Mouse (Mus musculus) cerebellum, adult 8-10 months (tissue): ENCODE measurements around the gene Plscr2.
"Not testable (repeated sequence)": the region's sequence is repeated elsewhere in the genome, so short reads cannot be mapped to it uniquely, and the experiment has no call there.

Source experiments
- DNase-seq: peaks from one replicate; pipeline ENCODE4 v3.0.0; 2022

The Plscr2 gene

GRCm38 (mm10) chr9:92273956-92274762 is 1.2 kb upstream of the Plscr2 start:
- no peak for DNase-seq

DNA sequence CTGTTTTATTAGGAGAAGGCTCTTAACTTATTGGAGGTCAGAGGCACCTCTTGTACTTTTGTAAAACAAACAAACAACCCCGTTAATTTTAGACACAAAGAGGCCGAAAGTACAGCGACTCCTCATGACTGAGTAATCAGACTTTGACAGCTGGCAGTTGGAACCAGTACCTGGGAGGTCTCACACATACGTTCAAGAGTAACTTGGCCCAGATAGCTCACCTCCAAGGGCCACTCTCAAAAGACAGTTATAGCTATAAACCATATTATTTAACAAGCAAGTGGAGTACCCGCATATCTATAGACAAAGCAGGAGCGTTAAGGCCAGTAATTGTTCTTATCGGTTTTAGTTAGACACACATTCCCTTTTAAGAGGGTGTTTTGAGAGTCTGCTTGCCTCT is 958 bp downstream of the Plscr2 start:
- no peak for DNase-seq

- DNase-seq: no peak
Observed at GRCm38 (mm10) chr9:92280048-92280447, 4.6 kb downstream of the Plscr2 start.

- no peak for DNase-seq
Observed at GRCm38 (mm10) chr9:92282563-92283171, 7.3 kb downstream of the Plscr2 start.

DNA sequence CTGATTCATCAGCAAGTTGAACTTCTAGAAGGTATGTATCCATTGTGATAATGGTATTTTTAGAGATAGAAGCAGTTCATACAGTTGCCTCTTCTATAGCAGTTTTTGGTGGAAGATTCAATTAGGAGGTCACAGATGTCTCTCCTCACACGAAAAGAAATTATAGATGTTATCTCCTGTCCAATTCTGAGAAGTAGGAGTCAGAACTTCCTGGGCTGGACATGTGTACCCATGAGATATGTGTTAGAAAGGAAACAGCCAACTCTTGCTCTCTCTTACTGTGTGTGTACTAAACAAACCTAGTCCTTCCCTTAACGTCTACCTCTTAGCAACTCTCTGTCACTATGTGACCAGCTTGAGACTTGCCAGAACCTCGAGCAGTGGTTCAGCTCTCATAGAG is 14.3 kb downstream of the Plscr2 start:
- no peak for DNase-seq

DNA sequence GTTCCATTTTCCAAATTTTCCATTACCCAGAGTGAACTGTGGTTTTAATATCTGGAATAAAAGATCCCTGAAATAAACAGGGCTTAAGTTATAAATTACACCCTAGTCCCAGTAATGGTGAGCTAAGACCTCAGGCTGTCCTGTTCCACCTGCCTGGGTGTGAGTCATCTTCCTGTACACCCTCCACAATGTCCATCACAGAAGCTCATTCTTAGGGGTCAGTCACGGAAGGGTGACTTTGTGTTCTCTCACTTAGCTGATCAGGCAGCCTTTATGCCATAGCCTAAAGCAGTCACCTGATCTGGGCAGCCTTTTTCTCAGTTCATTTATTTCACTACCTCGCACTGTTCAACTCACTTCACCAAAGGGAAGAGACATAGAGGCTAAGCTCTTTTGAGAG is 16.8 kb downstream of the Plscr2 start:
- DNase-seq: no peak

DNA sequence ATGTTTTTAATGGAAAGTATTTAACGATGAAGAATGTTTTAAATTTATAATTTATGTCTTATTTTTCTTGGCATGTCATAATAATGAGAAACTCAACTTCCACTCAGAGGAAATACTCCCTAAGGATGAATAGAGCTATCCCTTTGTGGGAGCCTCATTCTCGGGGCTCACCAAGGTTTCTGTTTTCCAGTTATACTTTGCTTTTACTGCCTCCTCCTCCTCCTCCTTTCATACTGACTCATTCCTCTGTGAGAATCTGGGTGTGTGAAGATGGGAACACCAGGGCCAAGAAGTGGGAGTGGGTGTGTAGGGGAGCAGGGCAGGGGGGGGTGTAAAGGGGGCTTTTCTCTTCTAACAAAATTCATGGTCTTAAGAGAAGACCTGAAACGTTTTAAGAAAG is 17.5 kb downstream of the Plscr2 start:
- no peak for DNase-seq

DNA sequence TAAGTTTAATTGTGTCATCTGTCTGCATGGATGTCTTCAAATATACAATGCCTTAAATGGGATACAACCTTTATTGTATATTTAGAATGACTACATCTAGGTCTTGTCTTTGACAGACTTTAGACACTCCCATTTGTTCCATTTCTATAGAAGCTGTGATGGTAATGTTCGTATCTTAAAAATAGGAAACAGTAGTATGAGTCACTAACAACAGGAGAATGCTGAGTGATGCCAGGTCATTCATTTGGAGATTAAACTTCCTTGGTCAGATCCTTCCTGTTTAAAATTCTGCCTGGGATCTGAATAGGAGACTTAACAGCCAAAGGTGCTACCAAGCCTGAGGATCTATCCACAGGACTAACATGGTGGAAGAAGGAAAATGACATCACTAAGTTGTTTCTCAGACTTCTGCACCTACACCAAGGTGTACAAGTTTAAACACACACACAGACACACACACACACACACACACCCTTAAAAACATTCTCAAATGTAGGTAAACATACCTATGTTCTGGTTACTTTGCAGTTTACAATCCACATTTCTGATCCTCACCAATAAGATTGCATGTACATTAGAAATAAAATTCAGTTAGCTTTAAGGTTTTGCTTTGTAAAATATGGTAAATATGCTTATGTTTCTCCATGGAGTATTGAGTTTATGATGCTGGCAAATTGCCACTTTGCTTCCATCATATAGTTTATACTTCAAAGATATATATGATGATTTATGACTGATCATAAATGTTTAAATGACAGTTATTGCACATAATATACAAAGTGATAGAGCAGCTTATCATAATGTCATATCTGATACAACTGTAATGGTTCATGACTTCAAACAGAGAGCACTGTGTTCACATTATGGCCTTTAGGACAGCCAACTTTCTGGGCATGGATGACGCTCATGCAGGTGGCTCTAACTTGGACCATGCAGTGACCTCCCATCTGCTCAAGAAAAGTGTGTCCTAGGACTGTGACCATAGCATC is 18.5 kb downstream of the Plscr2 start:
- no peak for DNase-seq

DNA sequence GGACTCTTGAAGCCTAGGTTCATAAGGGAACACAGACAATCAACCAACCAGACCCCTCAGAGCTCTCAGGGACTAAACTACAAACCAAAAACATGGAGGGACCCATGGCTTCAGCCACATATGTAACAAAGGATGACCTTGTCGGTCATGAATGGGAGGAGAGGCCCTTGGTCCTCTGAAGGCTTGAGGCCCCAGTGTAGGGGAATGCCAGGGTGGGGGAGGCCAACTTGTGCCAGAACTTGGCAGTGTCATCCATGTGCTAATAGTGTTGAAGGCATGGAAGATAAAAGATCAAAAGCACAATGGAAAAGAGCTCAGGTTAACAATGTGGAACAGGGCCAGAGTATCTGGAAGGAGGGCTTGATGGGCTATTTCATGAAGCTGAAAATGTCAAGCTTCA is 22.9 kb downstream of the Plscr2 start:
- DNase-seq: no peak

GRCm38 (mm10) chr9:92301213-92301612 is 25.8 kb downstream of the Plscr2 start:
- no peak for DNase-seq

- DNase-seq: no peak
Observed at GRCm38 (mm10) chr9:92305075-92305474, 29.7 kb downstream of the Plscr2 start.

DNA sequence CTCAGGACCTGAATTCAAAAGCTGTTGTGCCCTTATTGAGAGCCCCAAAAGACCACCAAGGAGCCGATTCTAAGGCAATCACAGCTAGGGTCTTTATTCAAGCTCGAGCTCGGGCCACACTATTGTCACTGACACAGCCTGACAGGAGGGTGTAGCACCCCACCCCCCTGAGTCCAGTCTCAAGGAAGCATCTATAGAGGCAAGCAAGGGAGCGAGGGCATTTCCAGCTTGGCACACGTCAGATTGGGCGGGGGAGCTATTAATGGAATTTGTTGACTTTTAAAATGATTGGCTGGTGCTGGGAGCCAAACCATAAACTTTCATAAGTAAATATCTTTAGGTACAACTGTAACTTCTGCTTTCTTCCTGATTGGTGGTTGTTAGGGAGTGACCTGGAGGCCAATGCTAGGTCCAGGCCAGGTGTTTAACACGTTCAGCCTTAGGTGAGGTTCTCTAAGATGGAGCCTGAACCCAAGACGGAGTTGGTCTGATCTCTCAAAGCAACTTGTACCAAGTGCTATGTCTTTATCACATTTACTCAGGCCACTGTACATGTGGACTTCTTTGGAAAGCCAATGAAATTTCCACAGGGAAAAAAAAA is 30.3 kb downstream of the Plscr2 start:
- DNase-seq: no peak

DNA sequence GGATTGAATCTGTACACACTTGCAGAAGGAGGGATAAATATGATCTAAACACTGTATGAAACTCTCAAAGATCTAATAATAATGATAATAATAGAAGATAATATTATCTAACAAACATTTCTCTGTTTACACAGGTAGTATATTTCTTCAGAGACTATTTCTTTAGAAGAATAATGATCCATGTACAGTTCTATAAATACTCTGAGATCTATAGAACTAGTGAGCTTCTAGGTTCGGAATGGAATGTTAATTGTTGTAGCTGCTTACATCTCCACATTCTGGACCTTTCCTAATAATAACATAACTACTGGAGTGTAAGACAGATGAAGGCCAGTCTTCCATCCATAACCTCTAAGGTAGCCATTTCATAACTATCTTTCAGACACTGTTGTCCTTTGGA is 33.7 kb downstream of the Plscr2 start, which contains the start of gene 1700057G04Rik:
Gene 1700057G04Rik (plus strand): TSS at position 301 of the 400 bp plus-strand sequence.
- no peak for DNase-seq

GRCm38 (mm10) chr9:92316791-92317190 is 41.4 kb downstream of the Plscr2 start:
- no peak for DNase-seq

- not testable (repeated sequence) for DNase-seq
Observed at GRCm38 (mm10) chr9:92325936-92326335, 50.5 kb downstream of the Plscr2 start.

- DNase-seq: no peak
Observed at GRCm38 (mm10) chr9:92326813-92327212, 51.4 kb downstream of the Plscr2 start.

DNA sequence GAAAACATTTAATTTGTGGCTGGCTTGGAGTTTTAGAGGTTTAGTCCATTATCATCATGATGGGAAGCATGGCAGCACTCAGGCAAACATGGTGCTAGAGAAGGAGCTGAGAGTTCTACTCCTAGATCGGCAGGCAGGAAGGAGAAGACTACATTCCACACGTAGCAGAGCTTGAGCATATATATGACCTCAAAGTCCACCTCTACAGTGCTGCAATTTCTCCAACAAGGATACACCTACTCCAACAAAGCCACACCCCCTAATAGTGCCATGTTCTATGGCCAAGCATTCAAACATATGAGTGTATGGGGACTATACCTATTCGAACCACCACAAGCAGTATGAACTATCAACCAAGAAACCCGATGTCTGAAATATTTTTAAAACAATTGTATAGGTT is 56.0 kb downstream of the Plscr2 start:
- no peak for DNase-seq

DNA sequence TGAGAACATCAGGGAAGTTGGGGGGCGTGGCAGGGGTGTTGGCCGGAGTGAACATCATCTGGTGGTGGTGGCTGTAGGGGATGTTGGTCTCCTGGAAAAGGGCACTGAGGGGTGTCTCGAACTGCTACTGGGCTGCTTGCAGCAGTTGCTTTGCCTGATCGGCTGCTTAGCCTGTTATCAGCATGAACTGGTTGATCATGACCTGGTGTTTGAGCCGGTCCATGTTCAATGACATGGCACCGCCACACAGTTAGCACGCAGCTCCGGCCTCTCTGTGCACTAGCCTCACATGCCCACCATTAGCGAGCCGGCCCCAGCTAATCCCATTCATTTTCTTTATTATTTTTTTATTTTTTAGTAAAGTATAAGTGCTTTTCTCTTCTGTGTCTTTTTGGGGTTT is 59.4 kb downstream of the Plscr2 start:
- no peak for DNase-seq

GRCm38 (mm10) chr9:92335277-92335818 is 59.9 kb downstream of the Plscr2 start:
- no peak for DNase-seq

DNA sequence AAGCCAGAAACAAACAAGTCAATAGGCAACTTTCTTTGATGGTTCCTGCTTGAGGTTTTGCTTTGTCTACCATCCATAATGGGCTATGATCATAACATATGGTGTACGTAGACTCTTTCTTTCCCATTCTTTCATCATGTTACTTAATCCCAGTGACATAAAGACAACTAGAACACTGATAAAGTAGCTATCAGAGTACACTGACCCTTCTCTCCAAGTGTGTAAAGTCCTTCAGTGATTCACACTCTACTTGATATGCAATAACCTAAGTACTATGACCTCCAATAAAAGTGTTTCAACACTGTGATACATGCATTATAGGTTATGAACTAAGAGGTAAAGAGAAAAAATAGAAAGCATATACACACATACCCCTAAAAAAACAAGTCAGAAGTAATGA is 61.7 kb downstream of the Plscr2 start:
- DNase-seq: no peak

DNA sequence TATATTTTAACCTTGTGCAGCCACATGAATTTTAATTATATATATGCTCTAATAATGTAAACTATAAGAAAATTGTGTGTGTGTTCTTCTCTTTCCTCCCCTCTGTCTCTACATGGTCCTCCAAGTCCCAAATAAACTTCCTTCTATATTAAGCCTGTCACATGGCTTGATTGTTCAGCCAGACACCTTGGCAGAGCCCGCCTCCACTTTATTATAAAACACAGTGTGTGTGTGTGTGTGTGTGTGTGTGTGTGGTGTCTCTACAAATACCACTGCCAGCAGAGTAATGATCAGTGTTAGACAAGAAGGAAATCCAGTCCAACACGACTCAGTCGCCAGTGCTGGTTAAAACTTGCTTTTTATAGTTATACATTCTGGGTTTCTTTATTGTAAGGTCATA is 62.3 kb downstream of the Plscr2 start:
- DNase-seq: no peak

- no peak for DNase-seq
Observed at GRCm38 (mm10) chr9:92338954-92339353, 63.6 kb downstream of the Plscr2 start.
